Mouse (Mus musculus) cerebellum, adult (tissue): ENCODE measurements around the gene Ppm1a.
"Not testable (repeated sequence)": the region's sequence is repeated elsewhere in the genome, so short reads cannot be mapped to it uniquely, and the experiment has no call there.

ENCODE experiments used
- ATAC-seq: cut with Nextera tagmentation; 2 replicates; pipeline ENCODE4 v1.9.2; 2017; ENCODE audit warnings: mild to moderate bottlenecking, moderate library complexity, mixed read lengths; ENCODE audit not compliant: insufficient number of reproducible peaks, low FRiP score, low TSS enrichment

Gene Ppm1a

GRCm38 (mm10) chr12:72761230-72761648, 4.0 kb downstream of the Ppm1a start:
- peak; percentile 34; the same call in 1 of the 2 replicates for ATAC-seq

- ATAC-seq, result peak; percentile 49
Measured at GRCm38 (mm10) chr12:72761649-72762261, 4.5 kb downstream of the Ppm1a start.

- ATAC-seq, result no peak
Measured at GRCm38 (mm10) chr12:72762502-72762901, 5.2 kb downstream of the Ppm1a start.

GRCm38 (mm10) chr12:72763156-72763555, 5.9 kb downstream of the Ppm1a start:
- no peak for ATAC-seq

- no peak for ATAC-seq
Measured at GRCm38 (mm10) chr12:72767809-72768208, 10.6 kb downstream of the Ppm1a start.

GRCm38 (mm10) chr12:72768230-72768629, 11.0 kb downstream of the Ppm1a start:
- ATAC-seq, result no peak

GRCm38 (mm10) chr12:72769546-72770230, 12.4 kb downstream of the Ppm1a start:
- no peak; the same call in 1 of the 2 replicates for ATAC-seq

GRCm38 (mm10) chr12:72771153-72771552, 13.9 kb downstream of the Ppm1a start:
- no peak for ATAC-seq

- no peak for ATAC-seq
Measured at GRCm38 (mm10) chr12:72771711-72772110, 14.5 kb downstream of the Ppm1a start.

GRCm38 (mm10) chr12:72773921-72774320, 16.7 kb downstream of the Ppm1a start:
- ATAC-seq, result no peak

- ATAC-seq, result no peak
Measured at GRCm38 (mm10) chr12:72777244-72777643, 20.0 kb downstream of the Ppm1a start.

GRCm38 (mm10) chr12:72780136-72780535, 22.9 kb downstream of the Ppm1a start:
- no peak for ATAC-seq

GRCm38 (mm10) chr12:72782786-72783185, 25.5 kb downstream of the Ppm1a start:
- ATAC-seq, result not testable (repeated sequence)

GRCm38 (mm10) chr12:72785183-72785930, 28.1 kb downstream of the Ppm1a start:
- no peak for ATAC-seq

GRCm38 (mm10) chr12:72786551-72786950, 29.3 kb downstream of the Ppm1a start:
- ATAC-seq, result no peak

GRCm38 (mm10) chr12:72786986-72787385, 29.7 kb downstream of the Ppm1a start:
- ATAC-seq, result no peak

- peak; percentile 49; the same call in 1 of the 2 replicates for ATAC-seq
Measured at GRCm38 (mm10) chr12:72790538-72790937, 33.3 kb downstream of the Ppm1a start.

GRCm38 (mm10) chr12:72792320-72793091, 35.3 kb downstream of the Ppm1a start:
- no peak for ATAC-seq

- ATAC-seq, result no peak
Measured at GRCm38 (mm10) chr12:72793983-72794382, 36.7 kb downstream of the Ppm1a start.

GRCm38 (mm10) chr12:72809798-72810197, 52.5 kb downstream of the Ppm1a start:
- no peak for ATAC-seq
